Mouse (Mus musculus): ENCODE measurements around the gene Rcl1.

Rcl1 gene

DNA sequence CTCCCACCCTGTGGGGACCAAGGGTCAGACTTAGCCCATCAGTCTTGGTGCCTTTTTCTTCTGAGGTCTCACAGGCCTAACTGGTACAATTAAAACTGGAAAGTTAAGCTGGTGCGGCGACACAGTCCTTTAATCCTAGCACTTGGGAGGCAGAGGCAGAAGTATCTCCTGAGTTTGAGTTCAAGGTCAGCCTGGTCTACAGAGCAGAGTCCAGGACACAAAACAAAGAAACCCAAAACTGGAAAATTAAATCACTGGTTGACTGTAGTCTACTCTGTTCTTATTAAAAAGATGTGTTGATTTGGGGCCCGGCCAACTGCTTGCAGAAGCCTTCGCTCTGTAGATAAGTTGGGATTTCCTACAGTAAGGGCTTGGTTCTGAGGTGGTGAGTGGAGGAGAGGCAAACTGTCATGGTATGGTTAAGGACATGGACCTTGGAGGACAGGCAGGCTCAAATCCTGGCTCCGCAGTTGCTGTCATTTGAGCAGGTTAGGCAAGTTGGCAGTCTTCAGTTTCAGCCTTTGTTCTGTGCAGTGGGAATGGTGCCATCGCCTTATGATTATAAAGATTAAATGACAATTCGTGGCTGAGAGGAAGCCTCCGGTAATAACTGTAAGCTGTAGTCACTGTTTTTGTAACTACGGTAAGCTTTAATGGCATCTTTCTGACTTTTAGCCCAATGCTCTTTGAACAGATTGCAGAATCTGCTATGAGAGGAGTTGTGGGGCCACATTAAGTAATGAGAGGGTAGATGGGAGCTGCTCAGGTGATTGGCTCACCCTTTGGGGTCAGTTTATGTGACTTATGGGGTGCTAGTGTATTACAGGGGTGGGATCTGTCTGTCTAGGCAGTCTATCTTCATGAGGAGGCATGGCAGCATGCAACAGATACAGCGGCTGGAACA lies 12.8 kb downstream of the Rcl1 start:
- DNase-seq (ENCODE audit: low read depth): no peak

DNA sequence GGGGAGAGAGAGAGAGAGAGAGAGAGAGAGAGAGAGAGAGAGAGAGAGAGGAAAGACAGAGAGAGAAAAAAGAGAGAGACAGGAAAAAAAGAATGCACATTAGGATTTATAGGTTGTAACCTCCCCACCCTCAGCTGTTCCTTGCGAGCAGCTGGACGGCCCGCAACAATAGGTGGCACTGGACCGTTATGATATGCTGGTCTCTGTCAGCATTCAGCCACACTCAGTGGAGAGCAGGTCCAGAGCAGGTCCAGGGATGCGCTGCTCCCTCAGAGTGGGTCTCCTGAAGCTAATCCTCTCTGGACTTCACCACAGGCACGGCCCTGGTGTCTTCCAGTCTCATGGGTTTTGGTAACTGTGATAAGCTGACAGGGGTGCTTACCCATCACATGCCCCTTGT lies 15.6 kb downstream of the Rcl1 start:
- DNase-seq (ENCODE audit: low read depth): no peak

DNA sequence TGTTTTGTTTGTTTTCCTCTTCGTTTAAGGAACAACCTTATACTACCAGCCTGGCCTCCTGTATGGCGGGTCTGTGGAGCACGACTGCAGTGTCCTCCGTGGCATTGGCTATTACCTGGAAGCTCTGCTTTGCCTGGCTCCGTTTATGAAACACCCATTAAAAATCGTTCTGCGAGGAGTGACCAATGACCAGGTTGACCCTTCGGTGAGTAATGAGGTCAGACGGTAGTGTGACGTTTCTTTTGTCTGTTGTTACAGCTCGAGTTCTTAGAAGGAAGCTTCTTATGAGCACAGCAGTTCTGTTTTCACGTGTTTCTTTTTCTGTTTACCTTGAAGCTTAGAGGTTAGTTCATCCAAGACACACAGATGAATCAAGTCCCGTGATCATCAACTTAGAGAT lies 17.0 kb downstream of the Rcl1 start:
- DNase-seq (ENCODE audit: low read depth): no peak

DNA sequence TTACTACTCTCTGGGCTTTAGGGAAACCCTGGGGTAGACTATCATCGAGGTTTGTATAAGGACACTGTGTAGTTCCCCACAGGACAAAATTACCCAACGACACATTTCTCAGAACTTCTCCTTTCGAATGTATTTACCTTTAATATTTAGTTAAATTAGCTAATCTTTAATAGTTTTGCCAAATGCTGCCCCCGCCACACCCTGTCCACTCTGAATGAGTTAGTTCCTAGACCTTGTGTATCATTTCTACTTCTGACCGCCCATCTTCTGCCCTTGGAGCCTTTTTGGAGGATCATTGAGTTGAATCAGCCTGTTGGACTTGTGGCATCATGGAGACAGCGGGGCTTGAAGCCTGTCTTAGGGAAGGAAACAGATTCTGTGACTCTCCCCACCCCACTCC lies 19.1 kb downstream of the Rcl1 start:
- no peak for DNase-seq (ENCODE audit: low read depth)

DNA sequence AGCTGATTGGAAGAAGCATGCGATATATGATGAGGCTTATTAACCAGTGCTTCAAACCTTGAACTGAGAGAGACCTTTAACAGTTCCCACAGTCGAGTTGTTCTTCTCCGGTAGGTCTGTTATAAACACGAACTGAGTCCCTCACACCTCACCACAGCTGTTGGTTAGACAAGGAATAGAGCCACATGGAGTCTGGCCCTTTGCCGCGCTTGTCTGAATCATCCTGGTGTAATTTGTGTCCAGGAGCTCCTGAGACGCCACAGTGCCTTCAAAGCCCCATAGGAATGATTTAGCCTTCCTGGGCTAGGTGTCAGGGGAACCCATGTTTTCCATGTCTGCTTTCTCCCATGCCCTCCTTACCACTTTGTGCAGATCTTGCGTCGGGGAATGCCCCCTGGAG lies 20.2 kb downstream of the Rcl1 start:
- DNase-seq (ENCODE audit: low read depth): no peak

DNA sequence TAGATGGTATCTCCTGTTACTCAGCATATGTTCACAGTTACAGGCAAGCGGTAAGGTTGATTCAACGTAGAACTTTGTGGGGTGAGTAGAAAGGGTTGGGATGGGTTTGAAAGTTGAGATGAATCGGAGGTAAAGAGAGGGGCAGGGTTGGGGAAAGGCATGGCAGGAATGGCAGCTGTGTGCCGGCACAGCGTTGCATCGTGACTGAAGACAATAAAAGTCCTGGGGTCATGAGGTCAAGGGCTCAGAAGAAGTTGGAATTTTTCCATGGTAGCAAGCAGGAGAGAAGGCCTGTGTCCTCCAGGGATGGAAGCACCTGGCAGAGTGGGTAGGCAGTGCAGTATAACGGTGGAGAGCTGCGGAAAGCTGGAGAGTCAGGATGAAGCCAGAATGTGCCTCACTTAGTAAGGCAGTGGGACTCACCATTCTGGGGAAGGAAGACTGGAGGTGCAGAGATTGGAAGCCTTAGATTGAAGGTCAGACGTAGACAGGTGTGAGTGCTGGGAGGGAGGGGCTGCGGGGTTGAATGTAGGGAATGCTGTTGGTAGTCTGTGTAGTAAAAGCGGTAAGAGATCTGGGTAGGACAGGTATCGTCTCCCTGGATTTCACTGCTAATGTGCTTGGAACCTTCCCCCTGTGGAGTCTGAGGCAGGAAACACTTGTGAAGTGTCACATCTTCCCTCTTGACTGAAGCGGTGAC lies 23.9 kb downstream of the Rcl1 start:
- DNase-seq (ENCODE audit: low read depth): no peak

DNA sequence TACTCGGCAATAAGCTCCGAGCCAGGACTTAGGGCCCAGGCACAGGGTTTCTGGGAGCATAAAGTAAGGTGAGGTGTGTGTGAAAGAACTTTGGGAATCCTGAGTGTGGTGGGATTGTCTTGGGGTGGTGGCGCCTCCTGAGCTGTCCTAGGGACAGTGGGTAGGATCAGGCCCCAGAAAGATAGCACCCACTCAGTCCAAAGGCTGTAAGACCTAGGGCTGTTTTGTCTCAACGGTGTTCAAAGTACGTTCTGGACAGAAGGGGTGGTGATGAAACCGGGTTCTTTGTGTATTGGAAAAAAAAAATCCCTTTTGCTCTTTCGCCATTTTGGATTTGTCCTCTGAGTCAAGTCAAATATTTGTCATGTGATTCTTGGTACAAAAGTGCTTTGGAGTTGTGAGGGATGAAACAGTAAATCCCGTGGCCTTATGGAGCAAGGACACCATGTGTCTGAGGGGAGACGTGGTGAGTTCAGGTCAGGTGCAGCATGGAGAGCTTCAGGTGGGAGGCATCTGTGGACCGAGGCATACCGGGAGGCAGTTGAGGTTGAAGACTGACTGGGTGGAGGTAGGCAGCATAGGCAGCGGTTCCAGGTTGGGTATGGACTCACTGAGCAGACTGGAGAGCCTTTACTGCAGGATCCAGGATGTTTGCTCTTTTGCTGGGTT lies 25.3 kb downstream of the Rcl1 start:
- no peak for DNase-seq (ENCODE audit: low read depth)

DNA sequence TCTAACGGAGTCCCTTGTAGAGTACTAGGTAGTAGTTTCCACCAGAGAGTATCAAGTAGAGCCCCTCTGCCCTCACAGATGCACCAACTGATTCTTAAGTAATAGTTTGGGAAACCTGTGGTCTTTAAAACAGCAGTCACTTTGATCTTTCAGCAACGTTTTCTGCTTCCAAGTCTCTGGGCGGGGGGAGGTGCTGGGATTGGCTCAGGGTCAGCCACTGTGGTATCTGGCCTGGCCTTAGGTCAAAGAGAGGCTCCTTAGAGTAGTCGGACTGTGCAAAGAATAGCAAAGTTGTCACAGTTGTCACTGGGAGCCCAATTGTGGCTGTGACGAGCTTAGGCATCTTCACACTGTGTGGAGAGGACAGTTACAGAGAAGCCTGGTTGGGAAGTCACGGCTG lies 26.2 kb downstream of the Rcl1 start:
- DNase-seq (ENCODE audit: low read depth): no peak

DNA sequence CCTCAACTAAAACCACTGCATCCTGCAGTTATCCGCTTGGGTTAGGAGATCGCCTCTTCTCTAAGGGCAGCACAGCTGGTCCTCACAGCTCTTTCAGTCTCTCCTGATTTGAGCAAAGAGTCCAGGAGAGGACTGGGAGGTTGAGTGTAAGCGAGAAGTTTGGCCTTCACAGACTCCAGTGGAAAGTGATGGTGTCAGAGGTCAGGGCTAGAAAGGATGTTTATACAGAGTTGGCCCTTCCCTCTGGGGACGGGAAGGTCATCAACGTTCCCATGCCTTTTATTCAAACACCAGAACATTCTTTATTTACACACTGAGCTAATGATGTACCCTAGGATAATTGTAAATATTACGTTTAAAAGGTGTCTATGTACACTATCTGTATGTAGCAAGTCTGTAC lies 27.0 kb downstream of the Rcl1 start:
- no peak for DNase-seq (ENCODE audit: low read depth)

DNA sequence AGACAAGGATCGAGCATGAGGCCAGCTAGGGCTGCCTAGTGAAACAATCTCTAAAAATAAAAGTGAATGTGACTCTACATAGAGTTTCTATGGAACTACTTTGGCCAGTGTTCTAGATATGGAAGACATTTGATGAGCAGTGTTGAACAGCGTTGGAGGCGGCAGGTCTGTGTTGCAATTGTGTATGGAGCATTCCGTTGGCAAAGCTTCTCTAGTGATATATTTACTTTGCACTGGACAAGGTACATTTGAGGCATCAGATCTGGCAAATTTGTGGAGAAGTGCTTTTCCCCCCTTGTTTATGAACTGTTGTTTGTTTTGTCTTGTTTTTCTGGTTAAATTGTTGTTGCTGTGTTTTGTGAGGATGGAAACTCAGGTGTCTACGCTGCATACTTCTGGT lies 28.4 kb downstream of the Rcl1 start:
- no peak for DNase-seq (ENCODE audit: low read depth)

DNA sequence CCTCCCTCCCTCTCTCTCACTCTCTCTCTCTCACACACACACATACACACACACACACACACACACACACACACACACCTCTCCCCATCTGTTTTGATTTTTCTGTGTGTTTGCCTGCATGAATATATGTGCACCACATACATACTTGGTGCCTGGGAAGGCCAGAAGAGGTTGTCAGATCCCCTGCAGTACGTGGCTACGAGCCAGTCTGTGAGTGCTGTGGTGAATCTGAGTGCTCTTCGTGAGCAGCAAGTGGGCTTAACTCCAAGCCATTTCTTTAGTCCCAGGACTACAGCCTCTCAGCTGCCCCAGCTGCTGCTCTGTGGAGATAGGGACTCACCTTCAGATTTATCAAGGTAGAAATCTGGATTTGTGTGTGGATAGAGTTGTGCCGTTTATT lies 30.0 kb downstream of the Rcl1 start:
- DNase-seq (ENCODE audit: low read depth): no peak

DNA sequence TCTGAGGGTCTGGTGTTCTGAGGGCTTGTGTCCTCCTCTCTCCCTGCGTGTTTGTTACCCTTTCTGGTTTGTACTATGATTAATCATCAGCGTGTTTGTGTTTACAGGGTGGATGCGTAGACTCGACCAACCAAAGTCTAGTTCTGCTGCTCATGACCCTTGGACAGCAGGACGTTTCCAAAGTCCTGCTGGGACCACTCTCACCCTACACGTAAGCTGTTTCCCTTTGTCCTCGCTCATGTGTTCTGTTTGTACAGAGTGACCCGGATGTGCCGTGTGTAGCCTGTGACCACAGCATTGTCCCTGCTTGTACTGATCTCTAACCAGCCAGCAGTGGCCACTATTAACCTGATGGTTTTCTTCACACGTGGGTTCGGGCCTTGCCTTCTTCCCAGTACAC lies 33.1 kb downstream of the Rcl1 start:
- DNase-seq (ENCODE audit: low read depth): no peak

DNA sequence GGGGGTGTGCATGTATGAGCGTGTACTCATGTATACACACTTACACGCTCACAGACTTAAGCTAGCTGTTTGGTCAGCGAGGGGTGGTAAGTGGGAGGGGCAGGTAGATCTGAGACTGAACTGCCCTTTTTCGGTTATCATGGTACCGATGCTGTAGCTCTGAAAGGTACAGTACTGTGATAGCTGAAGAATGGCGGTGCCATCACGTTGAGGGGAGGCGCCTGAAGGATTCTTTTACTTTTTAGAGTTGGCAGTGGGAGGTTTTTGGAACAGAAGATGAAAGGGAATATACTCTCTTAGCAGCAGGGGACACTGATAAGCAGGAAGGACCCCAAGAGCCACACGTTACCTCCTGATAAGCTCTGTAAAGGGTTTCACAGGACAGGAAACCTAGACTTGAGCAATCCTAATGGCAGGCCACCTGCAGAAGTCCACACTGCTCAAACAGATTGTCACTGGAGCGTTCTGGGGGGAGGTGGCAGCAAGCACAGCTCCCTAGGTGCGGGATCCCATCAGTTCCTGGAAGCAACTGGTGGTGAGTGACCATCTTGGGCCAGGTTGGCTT lies 34.1 kb downstream of the Rcl1 start:
- no peak for DNase-seq (ENCODE audit: low read depth)

DNA sequence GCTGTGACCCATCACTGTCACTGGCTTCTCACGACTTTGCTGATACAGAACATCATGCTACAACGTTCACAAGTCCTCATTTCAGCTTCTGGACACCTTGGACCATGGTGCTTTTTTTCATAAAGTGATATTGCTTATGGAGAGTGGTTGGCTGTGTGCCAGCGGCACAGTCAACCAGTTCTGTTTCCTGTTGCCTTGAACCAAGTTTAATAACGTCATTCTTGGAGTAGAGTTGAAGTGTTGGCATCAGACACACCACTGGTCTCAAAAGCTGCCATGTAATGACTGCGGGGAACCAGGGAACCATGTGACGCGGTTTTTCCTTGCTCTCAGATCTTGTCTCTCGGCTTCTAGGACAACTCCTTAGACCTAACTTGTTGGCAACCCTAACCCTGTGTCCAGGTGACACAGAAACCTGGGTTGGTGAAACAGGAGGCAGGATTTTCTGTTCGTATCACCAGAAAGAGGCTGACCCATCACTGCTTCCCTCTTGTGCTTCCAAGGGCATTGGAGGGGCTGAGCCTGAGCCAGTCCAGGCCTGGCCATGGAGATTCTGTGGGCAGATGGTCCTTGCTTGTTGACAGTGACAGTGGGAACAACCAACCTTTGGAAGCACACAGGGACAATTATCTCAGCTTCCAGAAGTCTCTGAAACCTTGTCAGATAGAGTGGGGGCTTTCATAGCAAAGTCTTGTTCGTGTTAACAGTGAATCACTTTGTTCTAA lies 37.5 kb downstream of the Rcl1 start:
- DNase-seq (ENCODE audit: low read depth): no peak

DNA sequence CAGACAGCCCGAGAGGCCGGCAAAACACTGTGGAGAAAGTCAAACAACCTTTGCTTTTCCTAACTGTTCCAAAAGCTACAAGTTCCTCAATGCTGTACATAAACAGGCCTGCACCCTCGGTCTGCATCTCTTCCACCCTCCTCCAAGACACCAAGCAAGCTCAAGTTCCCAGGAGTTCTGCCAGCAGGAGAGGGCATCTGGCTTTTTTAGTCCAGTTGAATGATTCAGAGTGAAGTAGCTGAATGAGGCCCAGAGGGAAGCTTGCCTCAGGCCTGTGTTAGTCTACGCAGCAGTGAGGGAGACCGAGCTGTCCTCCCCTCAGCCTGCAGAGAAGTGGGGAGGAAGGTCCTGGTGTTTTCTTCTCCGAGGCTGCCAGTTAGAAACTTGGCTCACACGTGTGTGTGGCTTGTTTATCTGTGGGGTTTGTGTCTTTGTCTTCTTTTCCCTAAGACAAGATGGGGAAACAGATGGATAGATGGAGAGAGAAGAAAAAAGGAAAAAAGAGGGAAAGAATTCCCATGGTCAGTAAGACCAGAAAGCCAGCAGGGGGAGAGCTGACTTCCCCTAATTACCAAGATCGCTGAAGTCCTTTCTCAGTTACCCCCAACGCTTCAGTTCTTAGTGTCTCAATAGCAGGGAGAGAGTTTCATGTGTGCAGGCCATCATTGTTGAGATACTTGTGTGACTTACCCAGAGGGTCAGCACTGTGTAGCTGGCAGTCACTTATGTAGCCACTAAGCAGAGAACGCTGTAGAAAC lies 38.7 kb downstream of the Rcl1 start:
- peak; percentile 19 for DNase-seq (ENCODE audit: low read depth)

DNA sequence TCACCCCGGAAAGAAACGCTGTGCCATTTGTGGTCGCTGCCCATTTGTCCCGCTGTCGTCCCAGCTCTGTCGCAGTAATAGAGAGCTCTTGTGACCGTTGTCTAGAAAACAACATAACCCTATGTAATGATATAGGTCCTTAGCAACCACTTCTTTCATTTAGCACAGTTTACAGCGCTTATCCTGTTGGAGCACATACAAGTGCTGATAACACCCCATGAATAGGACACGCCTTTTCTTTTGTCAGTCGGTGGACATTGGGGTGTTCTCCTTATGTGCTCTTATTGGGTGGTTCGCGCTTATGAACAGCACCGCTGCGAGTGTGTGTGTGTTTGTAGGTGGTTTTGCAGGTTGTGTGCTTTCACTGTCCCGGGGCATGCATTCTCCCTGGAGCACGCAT lies 39.8 kb downstream of the Rcl1 start:
- no peak for DNase-seq (ENCODE audit: low read depth)

DNA sequence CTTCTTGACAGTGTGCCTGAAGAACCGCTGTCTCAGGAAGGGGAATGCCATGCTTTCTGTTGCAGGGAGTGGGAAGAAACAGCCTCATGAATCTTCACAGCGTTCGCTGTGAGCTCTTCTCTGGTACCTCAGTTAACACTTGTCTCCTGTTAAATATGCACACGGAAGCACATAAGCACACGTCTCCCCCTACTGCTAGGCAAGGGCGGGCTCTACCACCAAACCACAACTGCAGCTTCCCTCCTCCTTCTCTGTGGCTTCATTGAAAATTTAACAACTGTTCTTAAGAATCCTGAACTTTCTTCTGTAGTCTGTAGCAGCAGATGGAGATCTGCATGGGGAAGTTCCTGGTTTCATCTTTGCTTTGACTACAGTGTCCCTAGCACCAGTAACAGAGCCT lies 41.1 kb downstream of the Rcl1 start:
- no peak for DNase-seq (ENCODE audit: low read depth)

DNA sequence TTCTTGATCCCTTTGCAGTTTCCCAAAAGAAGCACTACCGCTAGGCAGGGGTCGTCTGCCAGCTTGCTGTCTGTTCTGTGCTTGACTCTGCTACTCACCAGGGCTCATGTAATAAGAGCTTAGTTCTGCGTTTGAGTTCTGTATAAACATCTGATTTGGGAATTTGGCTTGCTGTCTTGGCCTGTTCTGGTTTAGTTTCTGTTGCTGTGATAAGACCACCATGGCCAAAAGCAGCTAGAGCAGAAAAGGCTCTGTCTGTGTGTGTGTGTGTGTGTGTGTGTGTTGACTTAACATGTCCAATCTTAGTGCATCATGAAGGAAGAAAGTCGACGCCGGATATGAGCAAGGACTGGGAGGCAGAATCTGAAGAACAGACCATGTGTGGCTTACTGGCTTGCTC lies 44.2 kb downstream of the Rcl1 start:
- no peak for DNase-seq (ENCODE audit: low read depth)

DNA sequence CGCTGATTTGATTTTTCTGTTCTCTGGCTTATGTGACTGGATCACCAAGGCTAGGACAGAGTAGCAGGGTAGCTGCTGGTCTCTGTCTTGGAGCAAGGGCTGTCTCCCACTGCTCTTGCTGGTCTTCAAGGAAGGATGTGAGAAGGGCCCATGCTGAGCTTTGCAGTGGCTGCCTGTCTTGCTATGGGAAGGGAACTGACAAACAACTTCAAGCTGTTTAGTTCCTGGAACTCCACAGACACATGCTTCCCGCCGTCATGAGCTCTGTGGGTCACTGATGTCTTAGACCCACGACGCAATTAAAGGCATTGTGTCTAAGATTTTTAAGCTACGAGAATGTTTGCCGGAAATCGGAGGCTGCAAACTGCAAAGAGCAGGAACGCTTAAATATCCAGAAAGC lies 45.6 kb downstream of the Rcl1 start:
- DNase-seq (ENCODE audit: low read depth): no peak

DNA sequence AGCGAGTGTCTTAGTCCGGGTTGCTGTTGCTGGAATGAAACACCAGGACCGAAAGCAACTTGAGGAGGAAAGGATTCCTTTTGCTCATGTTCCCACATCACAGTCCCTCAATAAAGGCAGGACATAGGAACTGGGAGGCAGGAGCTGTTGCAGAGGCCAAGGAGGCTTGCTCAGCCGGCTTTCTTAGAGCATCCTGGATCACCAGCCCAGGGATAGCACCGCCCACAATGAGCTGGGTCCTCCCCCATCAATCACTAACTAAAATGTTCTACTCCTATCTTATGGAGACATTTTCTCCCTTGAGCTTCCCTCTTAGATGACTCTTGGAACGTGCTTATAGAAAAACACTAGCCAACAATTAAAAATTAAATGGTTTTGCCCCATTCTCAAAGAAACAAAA lies 48.4 kb downstream of the Rcl1 start:
- no peak for DNase-seq (ENCODE audit: low read depth)

DNA sequence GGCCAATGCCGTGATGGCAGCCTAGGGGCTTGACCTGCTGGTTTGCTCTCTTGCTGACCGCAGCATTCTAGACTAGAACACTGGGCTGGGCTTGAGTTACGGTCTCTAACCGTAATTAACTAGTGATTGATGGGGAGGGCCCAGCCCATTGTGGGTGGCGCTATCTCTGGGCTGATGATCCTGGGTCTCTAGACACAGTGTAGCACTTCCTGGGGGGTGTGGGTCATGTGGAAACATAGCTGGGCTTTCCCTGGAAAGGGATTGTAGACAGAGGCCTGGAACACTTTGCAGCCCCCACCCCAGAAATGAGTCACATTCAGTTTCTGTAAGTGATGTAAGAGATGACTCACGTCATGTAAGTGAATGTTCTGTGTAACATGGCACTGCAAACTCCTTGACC lies 48.9 kb downstream of the Rcl1 start:
- peak; percentile 39 for DNase-seq (ENCODE audit: low read depth)
